Mouse (Mus musculus) kidney, adult 11 months (tissue): ENCODE results near the gene Esrrg.

Source experiments
- DNase-seq: peaks from one replicate; pipeline ENCODE4 v3.0.0; 2022

Gene Esrrg

DNA sequence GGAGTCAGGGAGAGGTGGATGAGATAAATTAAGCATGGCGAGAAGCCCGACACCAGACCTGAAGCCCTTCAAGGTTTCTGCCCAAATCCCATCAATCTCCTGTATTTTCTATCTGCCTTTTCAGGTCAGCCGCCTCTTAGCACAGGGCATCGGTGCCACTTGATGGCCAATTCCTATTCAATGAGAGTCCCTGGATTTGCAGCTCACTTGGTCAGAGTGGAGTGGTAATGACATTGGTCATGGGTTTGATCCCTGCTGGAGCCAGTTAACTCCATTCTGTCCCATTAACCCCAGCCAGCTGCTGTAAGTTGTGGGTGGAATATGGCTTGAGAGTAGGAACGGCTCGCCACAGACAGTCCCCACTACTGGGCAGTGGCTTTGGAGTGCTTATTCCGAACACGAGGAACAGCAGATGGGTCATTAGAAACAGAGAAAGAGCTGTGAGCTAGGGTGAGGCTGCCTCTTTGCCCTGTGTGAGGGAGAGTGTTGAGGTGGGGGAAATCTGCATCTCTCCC is 101.9 kb downstream of the Esrrg start:
- no peak for DNase-seq

GRCm38 (mm10) chr1:187721035-187721434 is 112.4 kb downstream of the Esrrg start:
- no peak for DNase-seq

DNA sequence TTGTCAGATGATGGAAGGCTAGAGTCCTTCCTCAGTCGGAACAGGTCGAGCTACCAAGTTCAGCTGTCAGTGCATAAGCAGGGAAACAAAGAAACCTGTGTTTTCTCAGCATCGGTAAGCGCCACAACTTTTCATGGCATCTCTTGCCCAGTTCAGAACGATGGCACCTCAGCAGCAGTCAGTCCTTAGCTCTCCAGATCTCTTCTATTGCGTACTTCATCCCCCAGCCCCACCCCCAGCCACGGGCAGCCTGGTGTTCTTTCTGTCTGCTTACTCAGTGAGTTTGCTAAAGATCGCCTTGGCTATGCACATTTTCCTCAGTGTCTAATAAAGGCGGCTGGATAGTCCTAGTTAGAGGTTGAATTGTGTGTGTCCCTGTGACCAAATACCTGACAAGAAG is 113.4 kb downstream of the Esrrg start:
- no peak for DNase-seq

DNA sequence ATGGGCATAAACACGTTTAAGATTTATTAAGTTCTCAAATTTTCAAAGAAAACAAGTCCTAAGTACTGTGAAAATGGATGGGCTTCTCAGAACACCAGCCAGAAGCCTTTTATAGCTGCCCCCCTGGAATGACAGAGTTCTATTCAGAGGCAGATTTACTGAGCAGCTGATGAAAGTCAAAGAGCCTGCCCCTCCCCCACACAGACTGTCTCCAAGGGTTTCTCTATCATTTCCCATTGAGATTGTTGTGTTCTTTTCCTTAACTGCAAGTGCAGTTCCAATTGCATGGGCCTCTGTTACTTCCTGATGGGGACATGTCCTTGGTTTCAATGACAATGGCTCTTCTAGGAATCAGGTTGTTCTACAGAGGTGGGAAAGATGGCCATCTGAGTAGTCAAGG is 116.1 kb downstream of the Esrrg start:
- no peak for DNase-seq

DNA sequence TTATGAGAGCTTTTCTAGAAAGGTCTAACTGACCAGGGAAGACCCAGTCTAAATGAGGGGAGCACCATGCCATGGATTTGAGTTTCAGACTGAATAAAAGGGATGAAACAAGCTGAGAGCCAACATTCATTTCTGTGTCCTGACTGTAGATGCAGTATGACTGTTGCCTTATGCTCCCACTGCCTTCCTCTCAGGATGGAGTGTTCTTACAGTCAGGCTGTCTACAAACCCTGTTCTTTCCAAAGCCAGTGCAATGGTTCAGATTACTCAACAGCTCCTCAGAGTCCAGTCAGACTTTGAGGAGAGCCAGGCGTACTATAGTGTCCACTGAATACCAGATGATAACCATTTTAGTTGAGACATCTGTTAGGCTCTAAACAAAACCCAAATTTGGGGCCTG is 116.8 kb downstream of the Esrrg start:
- no peak for DNase-seq

- no peak for DNase-seq
Observed at GRCm38 (mm10) chr1:187731171-187731570, 122.6 kb downstream of the Esrrg start.

DNA sequence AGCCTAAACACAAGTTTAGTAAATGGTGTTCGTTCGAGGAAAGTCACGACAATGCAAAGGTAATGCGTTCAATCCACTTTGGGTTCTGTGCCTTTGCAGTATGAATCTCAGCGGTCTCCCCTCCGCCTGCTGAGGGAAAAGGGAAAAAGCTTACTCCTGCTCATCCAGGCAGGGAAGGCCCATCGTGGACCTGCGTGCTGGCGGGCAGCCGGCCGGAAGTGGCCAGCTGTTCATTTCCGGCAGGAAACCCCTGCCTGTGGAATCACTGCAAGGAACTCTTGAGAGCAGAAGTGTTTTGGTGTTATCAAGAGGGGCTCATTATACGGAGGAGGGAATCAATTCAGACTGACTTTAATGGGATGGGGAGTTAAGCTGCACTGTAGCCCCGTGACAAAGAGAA is 127.9 kb downstream of the Esrrg start:
- DNase-seq: no peak

- no peak for DNase-seq
Observed at GRCm38 (mm10) chr1:187737296-187737695, 128.7 kb downstream of the Esrrg start.

DNA sequence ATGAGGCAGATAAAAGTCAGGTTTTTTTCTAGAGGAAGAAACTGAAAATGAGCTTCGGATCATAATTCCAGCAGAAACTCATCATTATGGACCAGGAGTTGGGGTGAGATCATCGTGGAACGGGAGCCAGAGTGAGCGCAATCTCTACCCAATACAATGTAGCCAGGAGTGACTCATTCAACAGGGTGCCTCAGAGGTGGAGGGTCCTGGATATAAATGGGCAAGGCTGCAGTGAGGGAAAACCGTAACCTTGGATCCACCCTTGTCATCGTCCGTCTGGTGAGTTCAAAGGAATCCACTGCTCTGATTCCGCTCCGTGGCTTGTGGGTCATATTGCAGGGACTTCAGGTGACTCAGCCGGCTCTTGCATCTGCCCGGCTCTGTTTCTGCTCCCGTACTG is 131.9 kb downstream of the Esrrg start:
- no peak for DNase-seq

GRCm38 (mm10) chr1:187741306-187741705 is 132.7 kb downstream of the Esrrg start:
- DNase-seq: no peak

- DNase-seq: no peak
Observed at GRCm38 (mm10) chr1:187742071-187742470, 133.5 kb downstream of the Esrrg start.

DNA sequence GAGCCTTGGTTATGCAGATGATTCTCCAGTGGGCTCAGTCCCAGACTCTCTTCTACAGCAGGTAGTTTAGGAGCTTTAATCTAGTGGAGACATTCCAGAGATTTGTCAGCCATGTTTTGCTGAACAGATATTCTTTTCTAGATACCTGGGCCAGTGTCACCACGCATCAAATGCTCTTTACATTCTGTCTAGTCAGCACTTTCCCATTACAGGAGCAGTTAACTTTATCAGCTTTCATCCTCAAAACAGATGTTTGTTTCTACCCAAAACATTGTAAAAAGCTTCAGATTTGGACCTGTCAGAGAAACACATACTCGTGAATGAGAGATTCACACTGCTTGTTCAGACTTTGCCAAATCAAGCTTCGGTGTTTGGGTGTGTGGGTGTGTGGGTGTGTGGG is 140.7 kb downstream of the Esrrg start:
- DNase-seq: no peak

DNA sequence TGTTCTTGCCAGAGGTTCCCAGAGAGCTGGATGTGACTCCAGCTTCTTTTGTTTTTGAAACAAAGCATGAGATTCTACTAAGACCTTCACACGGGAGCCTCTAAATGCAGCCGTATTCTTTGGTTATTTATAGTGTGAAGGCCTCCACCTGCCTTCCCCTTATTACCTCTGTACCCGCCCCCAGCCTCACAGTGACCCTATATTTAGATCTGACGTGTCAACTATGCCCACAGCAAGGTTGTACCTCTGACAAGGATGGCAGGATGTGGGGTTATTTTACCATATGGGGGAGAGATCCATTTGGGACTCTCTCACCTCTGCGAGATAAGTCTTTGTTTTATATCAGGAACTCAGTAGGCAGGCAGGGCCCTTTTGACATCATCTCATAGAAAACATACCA is 141.3 kb downstream of the Esrrg start:
- no peak for DNase-seq

- DNase-seq: no peak
Observed at GRCm38 (mm10) chr1:187755528-187755927, 146.9 kb downstream of the Esrrg start.

DNA sequence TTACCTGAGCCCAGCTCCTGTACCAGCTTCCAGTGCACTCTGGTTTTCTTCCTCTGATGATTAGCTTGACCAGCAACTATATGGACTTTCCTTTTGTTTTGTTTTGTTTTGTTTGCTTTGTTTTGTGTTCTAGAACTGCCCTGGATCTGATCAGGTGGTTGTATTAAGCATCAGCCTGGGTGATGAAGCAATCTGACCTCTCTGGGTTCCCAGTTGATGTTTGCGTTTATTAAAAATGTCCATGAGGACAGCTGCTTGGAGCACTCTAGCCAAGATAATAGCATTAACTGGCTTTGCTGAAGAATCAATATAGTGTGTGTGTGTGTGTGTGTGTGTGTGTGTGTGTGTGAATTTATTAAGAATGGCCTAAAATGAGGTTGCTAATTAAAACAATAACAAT is 149.4 kb downstream of the Esrrg start:
- no peak for DNase-seq

- DNase-seq: no peak
Observed at GRCm38 (mm10) chr1:187758546-187758945, 150.0 kb downstream of the Esrrg start.

DNA sequence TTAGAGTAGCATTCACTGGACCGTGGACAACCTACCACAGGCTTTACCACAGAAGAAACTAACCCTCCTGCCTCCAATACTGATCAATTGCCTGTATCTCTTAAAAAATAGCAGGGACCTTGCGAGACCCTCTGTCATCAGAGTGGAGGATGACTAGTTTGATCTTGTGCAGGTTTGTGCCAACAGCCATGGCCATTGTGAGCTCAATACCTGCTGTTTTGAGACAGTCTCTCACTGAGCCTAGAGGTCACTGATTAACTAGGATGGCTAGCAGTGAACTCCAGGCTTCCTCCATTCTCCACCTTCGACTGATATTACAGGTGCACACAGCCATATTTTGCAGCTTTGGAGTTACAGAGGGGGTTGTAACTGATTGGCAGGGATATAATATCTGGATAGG is 150.9 kb downstream of the Esrrg start:
- DNase-seq: peak; percentile 67

GRCm38 (mm10) chr1:187762641-187763450 is 154.3 kb downstream of the Esrrg start:
- peak; percentile 57 for DNase-seq

DNA sequence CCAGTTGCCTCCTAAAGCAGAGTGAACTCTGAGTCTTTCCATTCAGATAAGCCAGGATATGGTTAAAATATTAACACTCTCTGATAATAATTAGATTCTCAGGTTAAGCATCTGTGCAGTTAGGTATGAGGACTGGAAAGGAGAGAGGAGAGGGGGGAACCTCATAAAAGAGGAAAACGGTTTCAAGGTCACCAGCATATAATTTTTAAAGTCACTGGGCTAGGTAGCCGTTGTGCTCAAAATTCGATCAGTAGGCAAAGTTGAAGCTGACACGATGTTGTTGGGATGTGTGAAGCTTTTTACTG is 154.8 kb downstream of the Esrrg start:
- no peak for DNase-seq

DNA sequence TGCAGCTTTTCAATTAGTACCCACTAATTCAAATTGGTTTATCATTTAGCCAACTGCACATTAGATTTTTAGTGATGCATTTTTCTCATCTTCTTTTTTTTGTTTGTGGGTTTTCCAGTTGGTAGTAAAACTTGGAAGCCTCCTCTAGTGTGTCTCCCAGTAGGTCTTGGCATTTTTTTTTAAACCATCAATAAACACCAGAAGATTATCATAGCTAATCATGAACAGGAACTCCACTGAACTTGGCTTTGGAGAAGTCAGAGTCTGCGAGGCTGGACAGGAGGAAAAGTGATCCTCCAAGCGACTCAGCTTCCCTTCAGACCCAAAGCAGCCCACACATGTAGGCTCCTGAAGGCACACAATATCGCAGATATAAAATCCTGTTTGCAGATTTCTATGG is 155.2 kb downstream of the Esrrg start:
- DNase-seq: no peak

- no peak for DNase-seq
Observed at GRCm38 (mm10) chr1:187765577-187765976, 157.0 kb downstream of the Esrrg start.

DNA sequence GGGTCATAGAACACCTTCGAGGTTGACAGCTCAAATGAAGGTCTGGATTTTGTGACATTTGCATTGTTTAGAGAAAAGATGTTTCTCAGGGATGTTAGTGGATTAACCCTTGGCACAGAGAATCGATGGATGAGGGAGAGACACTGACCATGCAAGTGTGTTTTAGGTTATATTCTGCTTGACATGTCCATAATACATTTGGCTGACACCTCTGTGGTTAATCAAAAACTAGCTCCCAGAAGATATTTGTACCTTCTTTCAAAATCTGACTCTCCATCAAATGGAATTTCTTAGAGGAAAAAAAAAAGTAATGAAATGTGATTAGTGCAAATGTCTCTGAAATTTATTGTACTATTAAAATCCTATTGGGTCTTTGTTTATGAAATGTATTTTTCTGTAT is 158.8 kb downstream of the Esrrg start:
- DNase-seq: no peak

DNA sequence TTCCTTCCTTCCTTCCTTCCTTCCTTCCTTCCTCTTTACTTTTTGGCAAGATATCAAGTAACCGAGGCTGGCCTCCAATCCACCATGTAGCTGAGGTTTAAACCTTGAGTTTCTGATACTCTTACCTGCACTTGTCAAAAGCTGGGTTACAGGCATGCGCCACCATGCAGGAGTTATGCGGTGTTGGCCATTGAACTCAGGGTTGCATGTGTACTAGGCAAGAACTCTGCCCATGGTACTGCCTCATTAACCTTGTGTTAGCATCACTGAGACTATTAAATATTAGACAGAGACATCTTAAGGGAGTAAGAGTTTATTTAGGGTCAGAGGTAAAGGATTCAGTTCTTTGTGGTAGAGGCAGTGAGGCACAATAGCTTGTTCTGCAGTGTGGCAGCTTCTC is 161.6 kb downstream of the Esrrg start:
- DNase-seq: peak; percentile 83

GRCm38 (mm10) chr1:187771067-187771466 is 162.5 kb downstream of the Esrrg start:
- no peak for DNase-seq

- DNase-seq: no peak
Observed at GRCm38 (mm10) chr1:187779589-187780178, 171.1 kb downstream of the Esrrg start.
